Mouse (Mus musculus): Measurements from ENCODE around the gene Lyve1.

DNA sequence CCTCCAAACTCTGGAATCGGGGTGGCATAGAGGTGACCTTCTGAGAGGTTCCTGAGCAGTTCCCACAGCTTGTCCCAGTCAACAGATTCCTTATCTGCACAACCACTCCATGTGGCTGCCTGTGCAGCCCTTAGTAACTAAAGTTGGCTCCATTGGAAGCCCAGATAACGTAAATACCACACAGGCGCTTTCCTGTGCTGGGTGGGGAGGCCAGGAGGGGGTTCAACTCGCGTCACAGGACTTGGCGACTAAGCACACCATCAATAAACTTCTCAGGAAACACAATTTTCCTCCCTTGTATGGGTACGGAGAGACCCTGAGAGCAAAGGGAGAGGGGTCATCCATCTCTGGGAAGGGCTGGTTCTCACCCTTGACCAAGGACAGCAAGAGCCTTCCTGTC lies 40.2 kb upstream of the Lyve1 start:
- TF ChIP-seq CTCF (IDR thresholded peaks at IDR 0.05; ENCODE audit: low read depth, low read length) (no peak), POLR2A (IDR thresholded peaks at IDR 0.05; ENCODE audit: insufficient read depth, low read length) (no peak)
